Mouse (Mus musculus): ENCODE data around the gene Tcam1. TPM values are rescaled to one million over a fixed set of nuclear protein-coding genes. Genes with fewer than 3 reads are reported as not detected.

The Tcam1 gene
- polyA plus RNA-seq, 1 experiment from 2014 or later: 0.10 TPM

DNA sequence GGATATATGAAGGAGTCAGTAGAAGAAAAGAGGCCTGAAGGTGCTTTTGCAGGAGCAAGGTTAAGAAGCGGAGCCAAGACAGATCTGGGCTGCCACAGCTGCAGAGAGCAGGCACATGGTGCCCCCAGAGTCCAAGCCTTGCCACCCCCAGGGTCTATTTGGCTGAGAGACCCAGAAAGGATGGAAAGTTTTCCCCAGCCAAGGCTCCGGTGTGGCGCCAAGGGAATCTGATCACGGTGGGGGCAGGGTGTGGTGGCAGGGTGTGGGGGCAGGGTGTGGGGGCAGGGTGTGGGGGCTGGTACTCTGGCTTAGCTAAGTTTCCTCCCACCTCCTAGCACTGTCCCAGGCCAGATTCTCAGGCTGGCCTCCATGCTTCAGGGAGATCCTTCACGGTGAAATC, 52.0 kb downstream of the Tcam1 start:
- no peak overlapping the region for H3K4me3 ChIP-seq
- H3K27me3 ChIP-seq (replicated peaks): no peaks in the 10 kb centered on the region
- no peaks in the 10 kb centered on the region for H3K4me1 ChIP-seq
- H3K4me2 ChIP-seq (replicated peaks): no peak overlapping the region
- ATAC-seq (ENCODE audit: low FRiP score, low read depth): no peak
- H3K36me3 ChIP-seq: no peaks in the 10 kb centered on the region
- H3K9me3 ChIP-seq: no peaks in the 10 kb centered on the region
- no peak overlapping the region for H3K9ac ChIP-seq
- H3K27ac ChIP-seq: no peak overlapping the region
- 79% methylated on average over 5 of the region's 5 CpGs for WGBS

DNA sequence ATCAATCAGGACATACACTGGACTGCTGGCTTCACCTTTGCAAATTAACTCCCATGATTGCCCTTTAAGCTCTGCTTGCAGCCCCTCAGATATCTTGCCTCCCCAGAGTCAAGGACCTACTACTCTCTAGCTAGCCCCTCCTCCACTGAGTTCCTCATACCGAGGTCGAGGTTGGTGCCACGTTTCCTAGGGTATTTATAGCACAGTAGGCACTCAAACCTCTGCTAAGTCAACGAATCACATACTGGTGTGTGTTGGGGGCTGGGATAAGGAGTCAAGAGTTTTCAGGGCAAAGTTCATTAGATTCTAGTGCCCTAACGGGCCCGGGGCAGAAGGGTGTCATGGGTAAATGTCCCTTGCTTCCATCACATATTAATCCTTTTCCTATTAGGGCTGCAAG, 52.7 kb downstream of the Tcam1 start:
- H3K4me3 ChIP-seq: no peak overlapping the region
- no peak for ATAC-seq (ENCODE audit: low FRiP score, low read depth)
- WGBS: 76% methylated on average over 6 of the region's 6 CpGs
- no peak overlapping the region for H3K9ac ChIP-seq
- H3K27ac ChIP-seq: no peak overlapping the region
- H3K4me1 ChIP-seq: no peaks in the 10 kb centered on the region
- H3K4me2 ChIP-seq (replicated peaks): no peak overlapping the region
- no peaks in the 10 kb centered on the region for H3K9me3 ChIP-seq
- H3K36me3 ChIP-seq: no peaks in the 10 kb centered on the region
- no peaks in the 10 kb centered on the region for H3K27me3 ChIP-seq (replicated peaks)

DNA sequence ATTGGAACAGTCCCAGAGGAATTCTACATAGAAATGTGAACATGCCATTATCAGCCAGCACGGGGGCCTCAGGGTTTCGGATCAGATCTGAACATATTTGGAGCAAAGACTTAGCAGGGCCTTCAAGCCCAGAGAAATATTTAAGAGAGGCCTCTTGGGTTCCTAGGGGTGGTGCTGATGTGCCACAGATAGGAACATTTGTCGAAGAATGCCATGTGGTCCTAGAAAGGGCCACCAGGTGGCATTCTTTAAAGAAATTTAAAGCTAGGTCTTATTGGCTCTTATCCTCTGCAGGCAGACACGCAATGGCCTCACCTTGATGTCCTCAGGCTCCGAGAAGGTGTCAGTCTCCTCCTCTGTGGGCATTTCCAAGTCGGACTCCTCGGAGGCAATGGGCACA, 53.2 kb downstream of the Tcam1 start:
- Histone ChIP-seq H3K27me3 (replicated peaks) (no peaks in the 10 kb centered on the region), H3K4me1 (no peaks in the 10 kb centered on the region), H3K36me3 (no peaks in the 10 kb centered on the region), H3K9ac (no peak overlapping the region), H3K4me2 (replicated peaks) (no peak overlapping the region), H3K9me3 (no peaks in the 10 kb centered on the region), H3K4me3 (no peak overlapping the region), H3K27ac (no peak overlapping the region)
- WGBS: 68% methylated on average over 7 of the region's 7 CpGs
- ATAC-seq (ENCODE audit: low FRiP score, low read depth): no peak

DNA sequence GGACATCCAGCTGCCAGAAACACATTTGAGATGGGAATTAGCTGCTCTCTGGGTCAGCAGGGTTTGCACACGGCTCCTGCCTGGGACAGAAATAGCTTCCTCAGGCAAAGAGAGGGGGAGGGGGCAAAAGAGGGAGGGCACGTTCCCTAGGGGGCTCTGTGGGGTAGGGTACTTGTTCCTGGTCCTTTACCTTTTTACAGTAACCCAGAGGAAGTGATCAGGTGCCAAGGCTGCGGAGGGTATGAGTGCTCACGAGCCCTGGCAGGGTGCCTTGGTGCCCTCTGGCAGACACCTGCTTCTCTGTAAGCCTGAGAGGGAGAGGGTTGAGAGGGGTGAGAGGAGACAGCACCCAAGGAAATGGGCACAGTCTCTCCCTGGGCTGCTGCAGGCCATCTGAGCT, 56.0 kb downstream of the Tcam1 start:
- Histone ChIP-seq H3K27me3 (replicated peaks) (no peaks in the 10 kb centered on the region), H3K4me3 (no peak overlapping the region), H3K36me3 (no peaks in the 10 kb centered on the region), H3K9ac (no peak overlapping the region), H3K27ac (no peak overlapping the region), H3K4me2 (replicated peaks) (no peak overlapping the region), H3K4me1 (no peaks in the 10 kb centered on the region), H3K9me3 (no peaks in the 10 kb centered on the region)
- WGBS: 63% methylated on average over 4 of the region's 4 CpGs
- ATAC-seq (ENCODE audit: low FRiP score, low read depth): no peak

DNA sequence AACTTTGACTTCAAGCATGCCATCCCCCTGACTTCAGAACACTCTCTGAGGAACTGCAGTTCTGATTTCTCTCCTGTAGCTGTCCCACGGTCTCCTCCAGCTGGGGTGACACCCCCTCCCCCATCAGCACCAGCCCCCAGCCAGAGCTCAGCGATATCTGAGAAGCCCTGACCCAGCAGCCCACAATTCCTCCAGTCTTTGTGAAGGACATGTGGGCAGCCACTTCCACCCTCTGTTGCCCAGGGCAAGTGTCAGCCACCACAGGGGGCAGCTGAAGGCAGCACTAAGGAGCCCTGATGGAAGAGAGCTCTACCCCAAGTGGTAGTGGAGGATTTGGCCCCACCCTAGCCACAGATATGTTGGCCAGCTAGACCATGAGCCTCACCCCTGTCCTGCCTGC, 57.6 kb downstream of the Tcam1 start:
- Histone ChIP-seq H3K4me1 (no peaks in the 10 kb centered on the region), H3K9me3 (no peaks in the 10 kb centered on the region), H3K4me3 (no peak overlapping the region), H3K4me2 (replicated peaks) (no peak overlapping the region), H3K36me3 (no peaks in the 10 kb centered on the region), H3K27ac (no peak overlapping the region), H3K9ac (no peak overlapping the region), H3K27me3 (replicated peaks) (no peaks in the 10 kb centered on the region)
- no peak for ATAC-seq (ENCODE audit: low FRiP score, low read depth)
- 25% methylated on average over 2 of the region's 2 CpGs for WGBS

DNA sequence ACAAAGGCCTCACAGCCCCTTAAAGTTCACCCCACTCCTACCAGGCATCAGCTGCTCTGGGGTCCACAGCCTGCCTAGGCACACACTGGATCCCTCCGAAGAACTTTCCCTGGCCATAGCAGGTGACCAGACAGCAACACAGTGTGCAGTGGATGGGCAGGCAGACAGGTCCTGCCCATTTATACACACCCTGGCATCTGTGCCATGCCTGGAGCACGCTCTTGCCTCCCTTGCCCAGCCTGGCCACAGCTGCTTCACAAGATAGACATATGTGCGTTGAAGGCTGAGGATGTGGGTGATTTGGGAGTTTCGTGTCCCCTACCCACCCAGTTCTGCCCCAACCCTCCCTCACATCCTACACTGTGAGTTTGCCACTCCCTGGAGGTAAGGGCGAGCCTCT, 61.6 kb downstream of the Tcam1 start:
- Histone ChIP-seq H3K27me3 (replicated peaks) (no peaks in the 10 kb centered on the region), H3K36me3 (no peaks in the 10 kb centered on the region), H3K4me3 (no peak overlapping the region), H3K9ac (no peak overlapping the region), H3K9me3 (no peaks in the 10 kb centered on the region), H3K4me2 (replicated peaks) (no peak overlapping the region), H3K4me1 (no peaks in the 10 kb centered on the region), H3K27ac (no peak overlapping the region)
- no peak for ATAC-seq (ENCODE audit: low FRiP score, low read depth)
- WGBS: 79% methylated on average over 5 of the region's 5 CpGs

Other genes starting within 250 kb of the Tcam1 start
- gene Dcaf7, start 239.8 kb upstream of the Tcam1 start, polyA plus RNA-seq (2016; fragmentation: Nextera tagmentation; extraction: Ambion mirVana): 115 and 118 TPM in 2 replicates
- gene Taco1, start 210.6 kb upstream of the Tcam1 start, polyA plus RNA-seq (2016; fragmentation: Nextera tagmentation; extraction: Ambion mirVana): 9.3 and 10.3 TPM in 2 replicates
- gene Map3k3, start 192.1 kb upstream of the Tcam1 start, polyA plus RNA-seq (2016; fragmentation: Nextera tagmentation; extraction: Ambion mirVana): 24.4 and 25.3 TPM in 2 replicates
- not detected in 2 replicates for gene Gm10840, start 115.8 kb upstream of the Tcam1 start, polyA plus RNA-seq (2016; fragmentation: Nextera tagmentation; extraction: Ambion mirVana)
- gene Limd2, start 115.8 kb upstream of the Tcam1 start, polyA plus RNA-seq (2016; fragmentation: Nextera tagmentation; extraction: Ambion mirVana): 277 and 281 TPM in 2 replicates
- 37.1 and 38.3 TPM in 2 replicates for gene Strada, start 74.5 kb upstream of the Tcam1 start, polyA plus RNA-seq (2016; fragmentation: Nextera tagmentation; extraction: Ambion mirVana)
- gene Ccdc47, start 60.3 kb upstream of the Tcam1 start, polyA plus RNA-seq (2016; fragmentation: Nextera tagmentation; extraction: Ambion mirVana): 89.5 and 90.2 TPM in 2 replicates
- gene Ddx42, start 59.7 kb upstream of the Tcam1 start, polyA plus RNA-seq (2016; fragmentation: Nextera tagmentation; extraction: Ambion mirVana): 108 and 113 TPM in 2 replicates
- 52.3 TPM in 2 replicates for gene Ftsj3, start 20.6 kb upstream of the Tcam1 start, polyA plus RNA-seq (2016; fragmentation: Nextera tagmentation; extraction: Ambion mirVana)
- gene Psmc5, start 20.5 kb upstream of the Tcam1 start, polyA plus RNA-seq (2016; fragmentation: Nextera tagmentation; extraction: Ambion mirVana): 358 and 381 TPM in 2 replicates
- 38.4 and 40.7 TPM in 2 replicates for gene Smarcd2, start 3.7 kb upstream of the Tcam1 start, polyA plus RNA-seq (2016; fragmentation: Nextera tagmentation; extraction: Ambion mirVana)
- gene Gh, start 25.2 kb downstream of the Tcam1 start, polyA plus RNA-seq (2016; fragmentation: Nextera tagmentation; extraction: Ambion mirVana): not detected in 2 replicates
- gene Cd79b, start 38.1 kb downstream of the Tcam1 start, polyA plus RNA-seq (2016; fragmentation: Nextera tagmentation; extraction: Ambion mirVana): 1.0 and 1.3 TPM in 2 replicates
- gene Scn4a, start 76.6 kb downstream of the Tcam1 start, polyA plus RNA-seq (2016; fragmentation: Nextera tagmentation; extraction: Ambion mirVana): 0.03 and 0.13 TPM in 2 replicates
- gene Prr29, start 88.8 kb downstream of the Tcam1 start, polyA plus RNA-seq (2016; fragmentation: Nextera tagmentation; extraction: Ambion mirVana): not detected in 2 replicates
- 15.6 and 16.6 TPM in 2 replicates for gene Icam2, start 111.4 kb downstream of the Tcam1 start, polyA plus RNA-seq (2016; fragmentation: Nextera tagmentation; extraction: Ambion mirVana)
- 6.2 and 6.3 TPM in 2 replicates for gene Ern1, start 211.2 kb downstream of the Tcam1 start, polyA plus RNA-seq (2016; fragmentation: Nextera tagmentation; extraction: Ambion mirVana)

All from neural tube, embryonic 12.5 days (tissue).